Comparison of ENCODE assay signal across 8 mouse cellular contexts in the genomic region with DNA sequence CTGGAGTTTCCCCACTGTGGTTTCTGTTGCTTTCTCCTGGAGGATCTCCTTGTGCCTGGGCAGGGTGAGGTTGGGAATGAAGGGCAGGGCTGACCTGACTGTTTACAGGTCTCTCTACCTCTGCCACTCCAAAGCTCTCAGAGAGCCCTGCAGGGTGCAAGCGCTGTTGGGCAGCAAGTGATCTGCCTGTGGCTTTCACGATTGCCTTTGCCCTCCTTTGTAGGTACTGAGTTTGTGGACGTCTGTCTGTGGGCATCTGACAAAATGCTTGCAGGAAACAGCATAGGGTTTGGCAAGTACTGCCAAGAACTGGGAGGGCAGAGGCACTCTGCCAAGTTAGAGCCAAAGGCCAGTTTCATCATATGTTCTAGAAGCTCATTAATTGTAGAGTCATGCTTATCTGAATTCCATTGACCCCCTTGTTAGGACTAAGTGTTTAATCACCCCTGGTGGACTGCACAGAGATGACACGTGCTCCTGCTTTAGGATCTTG. TPM values are rescaled to one million over a fixed set of nuclear protein-coding genes. Genes with fewer than 3 reads are reported as not detected.
DNase-seq lines count a peak whose midpoint lies in the region; ATAC-seq and TF ChIP-seq lines count a peak whose summit lies in the region.

No protein-coding gene starts in this region.

- intact Hi-C loops in left cerebral cortex, postnatal 14 days (cut with DNase I): no loop called here

- peaks cover 20% of the 10 kb centered on the region for H3K4me1 ChIP-seq in limb, embryonic 12.5 days (replicated peaks)
- H3K4me1 ChIP-seq in limb, embryonic 10.5 days: peaks cover 16% of the 10 kb centered on the region
- peaks cover 4% of the 10 kb centered on the region; the same call in 1 of the 2 replicates for H3K4me1 ChIP-seq in intestine, postnatal 0 days (replicated peaks; ENCODE audit: control insufficient read depth, insufficient read depth, low read length)
- H3K4me1 ChIP-seq in midbrain, embryonic 14.5 days (ENCODE audit: control insufficient read depth, insufficient read depth, low read length): no peaks in the 10 kb centered on the region

- WGBS in limb, embryonic 12.5 days: 24% methylated on average over 4 of the region's 4 CpGs
- 33% methylated on average over 4 of the region's 4 CpGs for WGBS in limb, embryonic 10.5 days
- 21% methylated on average over 4 of the region's 4 CpGs for WGBS in intestine, postnatal 0 days
- WGBS in midbrain, embryonic 14.5 days: 47% methylated on average over 4 of the region's 4 CpGs

- H3K4me3 ChIP-seq in limb, embryonic 12.5 days (replicated peaks): no peak overlapping the region
- no peak overlapping the region for H3K4me3 ChIP-seq in limb, embryonic 10.5 days
- H3K4me3 ChIP-seq in intestine, postnatal 0 days (ENCODE audit: low read depth, low read length): no peak overlapping the region
- H3K4me3 ChIP-seq in midbrain, embryonic 14.5 days (replicated peaks; ENCODE audit: low read depth, low read length): no peak overlapping the region

- no peak for ATAC-seq in limb, embryonic 12.5 days (ENCODE audit: insufficient number of reproducible peaks, insufficient read depth, low FRiP score, low TSS enrichment, low read depth)
- ATAC-seq in intestine, postnatal 0 days: peak; percentile 48
- ATAC-seq in midbrain, embryonic 14.5 days (ENCODE audit: low FRiP score, low TSS enrichment): no peak

- no peaks in the 10 kb centered on the region for H3K27me3 ChIP-seq in limb, embryonic 12.5 days
- no peaks in the 10 kb centered on the region for H3K27me3 ChIP-seq in limb, embryonic 10.5 days (ENCODE audit: low read depth, poor library complexity, severe bottlenecking)
- H3K27me3 ChIP-seq in intestine, postnatal 0 days (replicated peaks; ENCODE audit: control insufficient read depth, insufficient read depth, low read length): no peaks in the 10 kb centered on the region
- H3K27me3 ChIP-seq in midbrain, embryonic 14.5 days (ENCODE audit: control insufficient read depth, insufficient read depth, low read length): 0 out of 2 replicates have a peak, but pooled peaks cover 4% of the 10 kb centered on the region

- H3K27ac ChIP-seq in limb, embryonic 12.5 days: no peak overlapping the region
- no peak overlapping the region; the same call in 1 of the 2 replicates for H3K27ac ChIP-seq in limb, embryonic 10.5 days
- H3K27ac ChIP-seq in intestine, postnatal 0 days (ENCODE audit: low read depth, low read length): peak overlapping the region; percentile 11; the same call in 1 of the 2 replicates
- no peak overlapping the region for H3K27ac ChIP-seq in midbrain, embryonic 14.5 days (replicated peaks; ENCODE audit: low read depth, low read length)

- H3K36me3 ChIP-seq in limb, embryonic 12.5 days: no peaks in the 10 kb centered on the region
- H3K36me3 ChIP-seq in limb, embryonic 10.5 days: no peaks in the 10 kb centered on the region
- H3K36me3 ChIP-seq in intestine, postnatal 0 days (ENCODE audit: control insufficient read depth, insufficient read depth): no peaks in the 10 kb centered on the region
- H3K36me3 ChIP-seq in midbrain, embryonic 14.5 days (ENCODE audit: control insufficient read depth, insufficient read depth, low read length): no peaks in the 10 kb centered on the region

- peak; percentile 26; the same call in 1 of the 2 replicates for TF ChIP-seq CTCF in intestine, postnatal 0 days (IDR thresholded peaks at IDR 0.05; ENCODE audit: low read depth)

- 0 out of 2 replicates have a peak overlapping the region, but pooled peaks have one; percentile 1 for H3K4me2 ChIP-seq in limb, embryonic 12.5 days
- H3K4me2 ChIP-seq in intestine, postnatal 0 days (replicated peaks; ENCODE audit: low read depth): peak overlapping the region; percentile 46
- H3K4me2 ChIP-seq in midbrain, embryonic 14.5 days (ENCODE audit: low read length): no peak overlapping the region

- H3K9ac ChIP-seq in limb, embryonic 12.5 days (replicated peaks): no peak overlapping the region
- H3K9ac ChIP-seq in intestine, postnatal 0 days (ENCODE audit: low read depth, low read length): no peak overlapping the region
- no peak overlapping the region for H3K9ac ChIP-seq in midbrain, embryonic 14.5 days (replicated peaks; ENCODE audit: low read length)

- no peak for DNase-seq in limb, embryonic 10.5 days (ENCODE audit: low spot score)
- DNase-seq in adrenal gland, postnatal 25 days: peak; percentile 63
- peak; percentile 64 to 74 for DNase-seq in lung, postnatal 4 days
- DNase-seq in left cerebral cortex, postnatal 14 days (ENCODE audit: low spot score in 2 of 2): no peak
- no peak for DNase-seq in right cerebral cortex, postnatal 25 days
- no peak for DNase-seq in midbrain, embryonic 14.5 days

- H3K9me3 ChIP-seq in limb, embryonic 12.5 days: no peaks in the 10 kb centered on the region
- H3K9me3 ChIP-seq in limb, embryonic 10.5 days (replicated peaks): no peaks in the 10 kb centered on the region
- H3K9me3 ChIP-seq in intestine, postnatal 0 days (ENCODE audit: control insufficient read depth): no peaks in the 10 kb centered on the region
- no peaks in the 10 kb centered on the region for H3K9me3 ChIP-seq in midbrain, embryonic 14.5 days (ENCODE audit: control insufficient read depth, low read length)

RNA-seq across cellular contexts. Expression of a gene that starts 24.4 kb away (rescaled TPM):
- polyA plus RNA-seq in limb, embryonic 12.5 days (2016; fragmentation: Nextera tagmentation; extraction: Ambion mirVana): 7.2 and 7.3 TPM in 2 replicates
- 3.8 and 3.9 TPM in 2 replicates for polyA plus RNA-seq in limb, embryonic 10.5 days (2016; fragmentation: Nextera tagmentation; extraction: Ambion mirVana)
- total RNA-seq in adrenal gland, postnatal 25 days (2021): 1.2 and 1.9 TPM in 2 replicates
- polyA plus RNA-seq in intestine, postnatal 0 days (2015; fragmentation: Nextera tagmentation; extraction: Ambion mirVana): 0.68 and 0.73 TPM in 2 replicates
- total RNA-seq in left cerebral cortex, postnatal 14 days (2021): 10 to 100 TPM; 10.7 to 10.9 TPM
- 8.7 and 9.7 TPM in 2 replicates for polyA plus RNA-seq in midbrain, embryonic 14.5 days (2014; fragmentation: Nextera tagmentation; extraction: Ambion mirVana)

Comparison
In these comparisons a context has a peak if more than half of its experiments do, and no peak if none do; other contexts are left out.
1. DNase-seq: peak in adrenal gland, postnatal 25 days (single experiment) and lung, postnatal 4 days (2 of 2); none in limb, embryonic 10.5 days (single experiment), left cerebral cortex, postnatal 14 days (0 of 2), right cerebral cortex, postnatal 25 days (single experiment) and midbrain, embryonic 14.5 days (single experiment).